Mouse (Mus musculus) urinary bladder, postnatal 4 days (tissue): Measurements from ENCODE around the gene Ncmap.

Experiments
- DNase-seq, 2 experiments: peaks; one replicate each; pipeline ENCODE4 v3.0.0; 2021 to 2022; ENCODE audit warnings: low spot score in 2 of 2

Gene Ncmap

DNA sequence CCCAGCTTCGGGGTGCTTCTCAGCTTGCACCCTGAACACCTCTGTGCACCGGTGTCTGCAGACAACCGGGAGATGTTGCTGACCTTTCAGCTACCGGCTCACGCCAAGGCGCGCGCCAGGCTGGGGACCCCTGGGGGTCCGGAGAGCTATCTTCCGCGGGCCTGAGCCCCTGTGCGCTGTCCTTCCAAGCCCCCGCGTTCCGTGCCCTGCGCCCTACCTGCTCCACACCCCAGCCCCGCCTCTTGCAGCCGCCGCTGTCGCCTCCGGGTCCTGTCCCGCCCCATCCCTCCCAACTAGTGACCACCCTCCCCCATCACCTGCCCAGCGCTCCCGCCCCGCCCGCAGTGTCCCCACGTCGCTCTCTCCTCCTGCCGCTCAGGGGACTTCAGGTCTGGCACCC lies at the start of gene Ncmap:
Gene Ncmap (minus strand): TSS at position 237 of the 400 bp plus-strand sequence.
- DNase-seq: no peak

GRCm38 (mm10) chr4:135442473-135442872 lies 44.4 kb upstream of the Ncmap start:
- DNase-seq: no peak

- DNase-seq: no peak
These were observed 42.0 kb upstream of the Ncmap start for GRCm38 (mm10) chr4:135439904-135440522.

DNA sequence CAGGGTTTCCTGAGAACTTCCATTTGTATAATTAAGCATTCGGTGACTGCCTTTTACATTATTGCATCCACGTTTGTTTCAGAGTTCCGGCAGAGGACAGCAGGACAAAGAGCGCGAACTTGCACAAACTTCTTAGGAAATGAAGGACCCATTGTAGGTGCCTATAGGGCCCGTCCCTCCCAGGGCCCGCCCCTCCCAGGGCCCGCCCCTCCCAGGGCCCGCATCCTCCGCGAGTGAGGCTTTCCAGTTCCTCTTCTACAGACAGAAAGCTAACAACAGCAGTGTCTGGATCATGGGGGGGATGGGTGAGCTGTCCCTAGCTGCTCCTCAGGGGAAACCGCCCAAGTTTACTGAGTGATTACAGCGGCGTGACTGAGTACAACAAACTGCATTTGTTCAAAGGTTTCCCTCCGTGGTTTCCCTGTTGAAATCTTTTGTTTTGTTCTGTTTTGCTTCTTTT lies 41.2 kb upstream of the Ncmap start:
- DNase-seq: peak in 1 of 2 experiments; percentile 45

- DNase-seq: no peak
These were observed 39.9 kb upstream of the Ncmap start for GRCm38 (mm10) chr4:135437924-135438323.

GRCm38 (mm10) chr4:135436291-135436690 lies 38.3 kb upstream of the Ncmap start:
- no peak for DNase-seq

GRCm38 (mm10) chr4:135434395-135434789 lies 36.4 kb upstream of the Ncmap start:
- DNase-seq: no peak

DNA sequence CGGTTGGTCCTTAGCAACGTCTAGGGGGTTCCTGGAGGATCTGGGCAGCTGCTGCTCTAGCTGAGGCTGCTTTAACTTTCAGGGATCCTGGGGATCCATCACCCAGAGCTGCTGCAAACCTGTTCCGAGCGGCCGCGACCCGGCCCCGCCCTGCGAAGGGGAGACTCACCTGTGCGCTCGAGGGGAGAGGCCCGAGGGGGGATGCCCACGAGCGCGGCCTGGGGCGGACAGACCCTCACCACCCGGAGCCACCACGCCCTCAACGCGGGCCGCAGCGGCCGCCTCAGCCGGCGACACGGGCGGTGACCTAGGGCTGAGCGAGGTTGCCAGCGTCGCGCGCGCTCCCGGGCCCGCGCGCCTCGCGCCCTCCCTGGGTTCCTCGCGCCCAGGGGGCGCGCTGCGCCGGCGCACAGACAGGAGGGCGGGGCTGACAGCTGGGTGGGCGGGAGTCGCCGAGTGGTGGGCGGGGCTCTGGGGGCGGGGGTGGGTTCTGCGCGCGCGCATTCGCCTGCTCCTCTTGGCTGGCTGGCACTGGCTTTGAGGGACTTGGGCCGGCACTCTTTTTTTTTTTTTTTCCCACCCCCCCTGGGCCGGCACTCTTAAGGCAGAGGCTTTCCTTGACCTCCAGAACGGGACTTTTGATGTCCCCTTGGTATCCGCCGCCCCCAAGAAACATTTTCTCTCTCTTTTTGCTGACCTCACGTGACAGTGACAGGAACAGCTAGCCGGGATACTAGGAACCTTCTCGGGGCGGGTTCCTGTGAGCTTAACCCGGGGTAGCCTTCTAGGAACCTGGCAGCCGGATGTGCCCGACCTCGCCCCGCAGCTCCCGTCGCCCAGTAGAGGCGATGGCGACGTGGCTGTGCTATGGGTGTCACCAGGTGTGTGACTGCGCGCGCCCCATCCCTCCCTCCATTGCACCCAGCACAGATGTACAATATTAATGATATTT lies 35.7 kb upstream of the Ncmap start, which contains the start of gene Rcan3:
Gene Rcan3 (minus strand): TSS at position 411 of the 952 bp plus-strand sequence.
- peak; percentile 73 to 78 for DNase-seq

DNA sequence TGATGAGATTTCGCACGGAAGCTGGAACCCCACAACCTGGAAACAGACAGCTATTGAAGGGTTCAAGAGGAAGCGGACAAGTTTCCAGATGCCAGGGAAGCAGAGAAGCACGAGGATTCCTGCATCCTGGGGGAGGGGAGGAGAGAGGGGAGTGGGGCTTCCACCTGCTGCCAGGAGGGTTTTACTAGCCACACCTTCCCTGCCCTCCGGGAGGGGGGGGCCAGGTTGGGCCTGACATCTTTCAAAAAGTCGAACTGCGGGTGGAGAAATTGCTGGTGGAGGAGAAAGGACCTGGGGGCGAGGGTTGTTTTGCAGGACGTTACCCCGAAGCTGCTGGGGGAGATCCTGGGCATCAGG lies 35.0 kb upstream of the Ncmap start:
- DNase-seq: no peak

DNA sequence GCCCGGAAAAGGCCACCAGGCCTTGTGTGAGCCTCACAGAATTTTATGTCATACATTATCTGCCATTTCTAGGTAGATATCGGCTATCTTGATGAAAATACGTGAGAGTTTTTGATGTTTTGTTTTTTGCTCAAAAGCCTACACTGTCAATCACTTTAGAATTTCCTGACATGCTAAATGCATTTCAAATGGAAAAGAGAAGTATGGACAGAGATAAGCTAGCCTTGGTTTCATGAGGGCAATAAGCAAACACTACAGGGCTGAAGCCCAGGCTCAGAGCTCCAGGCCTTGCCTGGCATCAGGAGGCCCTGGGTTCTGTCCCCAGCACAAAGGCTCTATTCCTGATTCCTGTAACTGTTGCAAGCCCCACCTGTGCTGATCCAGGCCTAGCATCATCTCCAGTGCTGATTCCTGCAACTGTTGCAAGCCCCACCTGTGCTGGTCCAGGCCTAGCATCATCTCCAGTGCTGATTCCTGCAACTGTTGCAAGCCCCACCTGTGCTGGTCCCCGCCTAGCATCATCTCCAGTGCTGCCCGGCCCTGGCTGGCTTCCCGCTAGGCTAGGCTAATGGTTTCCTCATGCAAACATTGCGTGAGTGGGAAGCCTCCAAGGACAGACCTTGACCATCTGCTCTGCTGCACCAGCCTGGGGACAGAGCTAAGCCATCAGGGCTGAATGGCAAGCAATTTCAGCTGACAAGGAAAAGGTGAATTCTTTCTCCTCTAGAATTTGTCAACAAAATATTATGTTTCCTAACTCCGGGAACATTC lies 32.1 kb upstream of the Ncmap start:
- no peak for DNase-seq

DNA sequence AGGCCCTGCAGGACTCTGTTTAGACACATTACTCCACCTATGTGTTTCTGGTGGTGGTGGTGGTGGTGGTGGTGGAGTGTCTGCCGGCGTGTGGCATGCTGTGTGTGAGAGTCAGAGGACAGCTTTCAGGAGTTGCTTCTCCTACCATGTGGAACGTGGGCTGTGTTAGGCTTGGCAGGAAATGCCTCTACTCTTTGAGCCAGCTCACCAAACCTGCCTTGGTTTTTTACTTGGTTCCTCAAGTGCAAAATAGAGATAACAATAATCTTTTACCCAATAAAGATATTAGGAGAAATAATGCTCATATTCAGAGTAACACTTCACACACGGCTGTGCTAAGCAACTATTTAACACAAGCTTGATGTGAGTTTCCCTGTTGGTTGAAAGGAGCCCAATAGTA lies 31.4 kb upstream of the Ncmap start:
- DNase-seq: no peak

DNA sequence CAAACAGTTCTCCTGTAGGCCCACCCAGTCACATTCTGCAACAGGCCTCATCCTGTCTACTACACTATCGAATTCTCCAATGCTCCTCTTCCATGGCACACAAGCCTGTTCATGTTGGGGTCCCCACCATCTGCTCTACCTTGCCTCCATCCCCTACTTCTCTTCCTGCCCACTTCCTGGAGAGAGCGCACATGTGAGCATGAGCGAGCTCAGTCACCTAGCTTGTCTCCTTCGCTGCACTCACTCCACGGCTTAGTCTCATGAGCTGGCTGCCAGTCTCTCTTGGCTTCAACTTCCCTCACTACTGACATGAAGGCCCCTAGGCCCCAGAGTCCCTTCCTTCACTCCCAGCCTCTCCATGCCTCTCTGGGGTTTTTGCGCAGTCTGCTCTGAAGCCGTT lies 28.6 kb upstream of the Ncmap start:
- no peak for DNase-seq

DNA sequence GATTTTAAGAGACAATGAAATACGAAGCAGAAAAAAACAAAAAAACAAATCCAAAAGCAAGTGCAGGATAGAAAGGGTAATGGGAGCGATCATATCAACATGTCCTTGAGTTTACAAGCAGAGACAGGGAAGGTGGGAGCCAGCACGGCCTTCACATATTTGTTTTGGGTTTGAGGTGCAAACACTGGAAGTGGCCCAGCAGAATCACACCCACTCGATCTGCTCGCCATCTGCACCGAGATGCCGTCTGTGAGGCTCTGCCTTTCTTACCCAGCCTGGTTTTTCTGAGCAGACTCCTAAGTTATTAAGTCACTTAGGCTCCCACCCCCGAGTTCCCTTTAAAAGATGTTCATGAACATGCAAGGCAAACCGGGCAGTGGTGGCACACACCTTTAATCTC lies 27.6 kb upstream of the Ncmap start:
- DNase-seq: no peak

DNA sequence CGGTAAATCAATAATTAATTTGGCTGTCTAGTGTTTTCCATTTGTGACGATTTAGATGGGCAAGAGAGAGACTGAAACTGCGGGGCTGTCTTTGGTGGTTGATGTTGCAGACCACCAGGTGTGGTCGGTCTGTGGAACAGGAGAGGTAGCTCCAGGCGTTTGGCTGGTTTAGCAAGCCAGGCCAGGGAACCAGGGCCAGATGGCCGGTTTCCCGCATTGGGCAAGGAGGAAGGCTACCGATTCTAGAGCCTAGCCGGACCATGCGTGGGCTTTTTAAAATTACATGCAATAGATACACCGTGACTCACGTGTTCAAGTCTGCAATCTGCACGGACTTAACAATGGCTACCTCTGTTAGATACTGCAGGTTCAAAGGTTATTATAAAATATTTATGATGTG lies 22.9 kb upstream of the Ncmap start:
- DNase-seq: no peak

GRCm38 (mm10) chr4:135420416-135420815 lies 22.4 kb upstream of the Ncmap start:
- DNase-seq: no peak

DNA sequence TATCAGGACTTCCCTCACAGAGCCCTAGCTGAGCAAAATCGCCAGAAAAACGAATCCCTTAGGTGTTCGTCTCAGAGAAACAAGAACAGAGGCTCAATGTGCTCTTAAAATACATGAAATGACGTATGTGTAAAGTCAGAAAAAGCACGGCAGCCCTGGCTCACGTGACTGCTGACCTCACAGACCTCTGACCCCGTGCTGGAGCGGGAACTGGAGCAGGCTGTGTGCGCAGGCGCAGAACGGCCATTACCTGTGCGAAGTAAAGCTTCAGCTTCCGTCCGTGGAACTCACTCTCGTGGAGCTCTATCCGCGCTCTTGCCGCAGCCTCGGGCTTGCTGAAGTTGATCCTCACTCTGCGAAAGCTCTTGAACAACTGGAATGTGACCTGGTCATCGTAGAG lies 22.0 kb upstream of the Ncmap start:
- DNase-seq: no peak

DNA sequence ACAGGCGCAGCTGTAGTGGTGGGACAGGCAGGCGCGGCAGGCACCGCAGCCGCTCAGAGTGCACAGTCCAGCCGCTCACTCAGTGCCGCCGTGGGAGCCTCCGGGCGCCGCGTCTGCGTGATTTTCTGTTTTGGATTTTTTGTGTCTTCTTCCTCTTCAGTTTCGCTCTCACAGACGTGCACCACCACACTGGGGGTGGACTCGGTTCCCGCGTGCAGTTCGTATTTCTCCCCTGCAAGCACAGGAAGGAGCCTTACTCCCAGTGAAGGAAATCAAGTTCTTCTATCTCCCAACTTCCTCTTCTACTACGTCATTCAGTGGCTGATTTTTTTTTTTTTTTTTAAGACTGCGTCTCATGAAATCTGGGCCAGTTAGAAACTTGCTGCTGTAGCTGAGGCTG lies 18.3 kb upstream of the Ncmap start:
- no peak for DNase-seq

- no peak for DNase-seq
These were observed 15.5 kb upstream of the Ncmap start for GRCm38 (mm10) chr4:135413491-135413890.

- no peak for DNase-seq
These were observed 13.6 kb upstream of the Ncmap start for GRCm38 (mm10) chr4:135411633-135412032.

DNA sequence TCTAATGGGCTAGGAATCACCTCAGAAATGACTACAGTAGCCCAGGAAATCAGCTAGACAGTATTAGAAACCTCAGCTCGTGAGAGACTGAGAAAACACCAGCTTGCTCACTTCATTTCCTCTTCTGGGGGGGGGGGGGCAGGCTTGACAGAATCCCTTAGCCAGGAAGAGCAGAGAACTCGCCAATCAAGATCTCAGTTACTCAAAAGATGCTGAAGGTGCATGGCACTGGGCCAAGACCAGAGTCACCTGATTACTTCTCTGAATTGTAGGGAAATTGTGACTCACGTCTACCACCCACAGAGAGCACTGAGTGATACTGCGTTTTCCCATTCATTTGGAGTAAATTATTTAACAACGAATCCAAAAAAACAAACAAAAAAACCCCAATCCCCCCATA lies 8.2 kb upstream of the Ncmap start:
- DNase-seq: no peak

GRCm38 (mm10) chr4:135404916-135405315 lies 6.9 kb upstream of the Ncmap start:
- no peak for DNase-seq

- DNase-seq: no peak
These were observed 6.0 kb upstream of the Ncmap start for GRCm38 (mm10) chr4:135404048-135404447.
